Mouse (Mus musculus): Measurements from ENCODE around the gene Prss16. TPM values are rescaled to one million over a fixed set of nuclear protein-coding genes. Genes with fewer than 3 reads are reported as not detected.

The Prss16 gene
- total RNA-seq, 1 experiment from 2014 or later, result not detected

DNA sequence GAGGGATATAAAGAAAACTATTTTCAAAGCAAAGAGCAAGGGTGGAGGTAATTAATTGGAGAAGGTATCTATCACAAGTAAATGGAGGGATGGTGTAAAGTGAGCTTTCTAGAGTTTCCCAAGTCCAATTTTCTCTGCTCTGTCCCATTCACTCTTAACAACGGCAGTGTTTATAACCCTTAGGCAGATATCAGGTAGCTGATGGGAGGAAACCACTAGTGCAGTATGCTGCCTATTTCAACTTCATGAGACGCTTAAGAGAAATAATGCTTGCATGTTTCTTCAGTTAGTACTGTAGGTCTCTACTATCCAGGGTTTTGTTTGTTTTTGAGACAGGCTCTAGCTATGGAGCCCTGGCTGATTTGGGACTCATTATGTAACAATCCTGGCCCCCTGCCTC is 27.9 kb upstream of the Prss16 start:
- ATAC-seq (replicated peaks; ENCODE audit: insufficient number of reproducible peaks, low FRiP score, low TSS enrichment, poor library complexity, severe bottlenecking), result no peak

DNA sequence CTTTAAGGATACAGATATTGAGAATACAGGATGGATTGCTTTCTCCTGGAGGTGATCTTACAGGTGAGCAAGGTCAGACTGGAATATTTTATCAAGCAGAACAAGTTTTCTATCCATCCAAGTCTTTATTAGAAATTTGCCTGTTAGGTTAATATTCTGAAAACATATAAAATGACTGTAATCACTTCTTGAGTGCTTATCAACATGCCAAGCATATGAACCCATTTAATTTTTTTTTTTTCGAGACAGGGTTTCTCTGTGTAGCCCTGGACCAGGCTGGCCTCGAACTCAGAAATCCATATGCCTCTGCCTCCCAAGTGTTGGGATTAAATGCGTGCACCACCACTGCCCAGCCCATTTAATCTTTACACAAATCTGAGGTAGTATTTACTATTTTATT is 27.4 kb upstream of the Prss16 start:
- ATAC-seq (replicated peaks; ENCODE audit: insufficient number of reproducible peaks, low FRiP score, low TSS enrichment, poor library complexity, severe bottlenecking), result no peak

DNA sequence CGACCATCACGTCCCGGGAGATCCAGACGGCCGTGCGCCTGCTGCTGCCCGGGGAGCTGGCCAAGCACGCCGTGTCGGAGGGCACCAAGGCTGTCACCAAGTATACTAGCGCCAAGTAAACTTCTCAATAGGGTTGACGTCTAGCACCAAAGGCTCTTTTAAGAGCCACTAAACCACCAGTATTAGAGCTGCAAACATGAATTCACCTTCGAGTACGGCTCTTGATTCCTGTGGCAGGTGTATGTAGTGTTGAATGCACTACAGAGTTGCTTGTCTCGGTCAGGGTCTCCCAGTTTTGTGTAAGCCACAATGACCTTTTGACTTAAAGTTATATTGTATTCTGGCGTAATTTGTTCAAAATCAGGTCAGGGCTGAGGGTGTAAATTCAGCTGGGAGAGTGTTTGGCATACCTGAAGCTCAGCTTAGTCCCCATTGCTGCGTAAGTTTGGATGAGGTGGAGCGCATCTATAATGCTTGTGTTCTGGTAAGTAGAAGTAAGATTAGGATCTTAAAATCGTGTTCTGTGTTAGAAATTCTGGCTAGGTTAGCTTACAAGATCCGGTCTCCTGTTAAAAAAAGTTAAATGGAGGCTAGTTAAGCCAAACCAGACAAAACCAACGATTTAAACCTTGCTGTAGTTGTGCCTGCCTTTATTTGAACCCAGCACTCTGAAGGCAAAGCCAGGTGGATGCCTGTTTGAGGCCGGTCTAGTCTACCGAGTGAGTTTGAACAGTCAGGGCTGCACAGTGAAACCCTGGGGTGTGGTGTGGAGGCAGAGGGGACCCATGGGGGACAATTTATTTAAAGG is 26.8 kb upstream of the Prss16 start:
- no peak for ATAC-seq (replicated peaks; ENCODE audit: insufficient number of reproducible peaks, low FRiP score, low TSS enrichment, poor library complexity, severe bottlenecking)

DNA sequence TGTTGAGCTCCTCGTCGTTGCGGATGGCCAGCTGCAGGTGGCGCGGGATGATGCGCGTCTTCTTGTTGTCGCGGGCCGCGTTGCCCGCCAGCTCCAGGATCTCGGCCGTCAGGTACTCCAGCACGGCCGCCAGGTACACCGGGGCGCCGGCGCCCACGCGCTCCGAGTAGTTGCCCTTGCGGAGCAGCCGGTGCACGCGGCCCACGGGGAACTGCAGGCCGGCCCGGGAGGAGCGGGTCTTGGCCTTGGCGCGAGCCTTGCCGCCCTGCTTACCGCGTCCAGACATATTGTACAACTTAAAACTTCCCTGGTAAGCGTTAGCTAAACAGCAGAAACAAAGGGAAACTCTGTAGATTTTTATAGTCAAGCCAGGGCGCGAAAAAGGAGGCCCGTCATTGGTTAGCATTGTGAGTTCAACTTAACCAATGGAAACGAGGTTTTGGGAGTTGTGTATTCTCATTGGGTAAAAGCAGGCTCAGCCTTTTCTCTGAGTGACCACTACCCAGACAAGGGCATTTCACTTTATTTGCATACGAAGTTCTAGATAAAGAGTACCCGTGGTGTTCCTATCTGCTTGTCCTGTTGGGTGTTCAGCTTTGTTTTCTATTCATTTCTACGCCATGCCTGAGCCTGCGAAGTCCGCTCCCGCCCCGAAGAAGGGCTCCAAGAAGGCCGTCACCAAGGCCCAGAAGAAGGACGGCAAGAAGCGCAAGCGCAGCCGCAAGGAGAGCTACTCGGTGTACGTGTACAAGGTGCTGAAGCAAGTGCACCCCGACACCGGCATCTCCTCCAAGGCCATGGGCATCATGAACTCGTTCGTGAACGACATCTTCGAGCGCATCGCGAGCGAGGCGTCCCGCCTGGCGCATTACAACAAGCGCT is 26.0 kb upstream of the Prss16 start, which contains the start of the genes Hist1h2ah and Hist1h2bk:
Gene Hist1h2ah (minus strand): TSS at position 302 of the 882 bp plus-strand sequence.
Gene Hist1h2bk (plus strand): TSS at position 604 of the 882 bp plus-strand sequence.
- ATAC-seq (replicated peaks; ENCODE audit: insufficient number of reproducible peaks, low FRiP score, low TSS enrichment, poor library complexity, severe bottlenecking), result peak; percentile 99

DNA sequence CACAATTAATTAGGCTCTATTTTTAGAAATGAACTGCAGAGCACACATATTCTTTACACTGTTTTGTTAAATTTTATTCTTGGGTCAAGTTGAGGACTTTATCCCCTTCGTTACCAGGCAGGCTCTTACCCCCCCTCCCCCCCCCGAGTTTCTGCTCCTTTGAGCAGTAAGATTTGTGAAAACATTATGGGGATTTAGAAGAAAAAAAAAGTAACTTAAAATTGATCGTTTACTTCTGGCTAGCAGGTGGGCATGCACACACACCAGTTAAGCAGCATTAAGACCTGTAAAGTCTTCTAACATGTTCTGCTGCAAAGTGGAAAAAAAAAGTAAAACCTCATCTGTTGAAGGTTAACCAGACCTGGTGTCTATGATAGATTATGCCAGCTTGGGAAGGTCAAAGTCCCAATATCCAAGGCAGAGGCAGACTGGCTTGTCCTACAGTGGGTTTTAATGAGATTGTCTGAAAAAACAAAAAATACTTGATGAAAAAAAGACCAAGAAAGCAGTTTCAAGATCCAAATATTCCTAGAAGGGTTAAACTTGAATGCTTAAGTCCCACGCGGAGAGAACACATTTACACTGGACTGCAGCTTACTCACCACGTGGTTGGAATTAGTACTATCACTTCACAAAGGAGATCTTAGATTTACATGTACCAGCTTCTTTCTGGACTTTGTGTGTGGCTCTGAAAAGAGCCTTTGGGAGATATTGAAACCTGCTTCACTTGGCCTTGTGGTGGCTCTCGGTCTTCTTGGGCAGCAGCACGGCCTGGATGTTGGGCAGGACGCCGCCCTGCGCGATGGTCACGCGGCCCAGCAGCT is 25.1 kb upstream of the Prss16 start:
- ATAC-seq (replicated peaks; ENCODE audit: insufficient number of reproducible peaks, low FRiP score, low TSS enrichment, poor library complexity, severe bottlenecking), result no peak

DNA sequence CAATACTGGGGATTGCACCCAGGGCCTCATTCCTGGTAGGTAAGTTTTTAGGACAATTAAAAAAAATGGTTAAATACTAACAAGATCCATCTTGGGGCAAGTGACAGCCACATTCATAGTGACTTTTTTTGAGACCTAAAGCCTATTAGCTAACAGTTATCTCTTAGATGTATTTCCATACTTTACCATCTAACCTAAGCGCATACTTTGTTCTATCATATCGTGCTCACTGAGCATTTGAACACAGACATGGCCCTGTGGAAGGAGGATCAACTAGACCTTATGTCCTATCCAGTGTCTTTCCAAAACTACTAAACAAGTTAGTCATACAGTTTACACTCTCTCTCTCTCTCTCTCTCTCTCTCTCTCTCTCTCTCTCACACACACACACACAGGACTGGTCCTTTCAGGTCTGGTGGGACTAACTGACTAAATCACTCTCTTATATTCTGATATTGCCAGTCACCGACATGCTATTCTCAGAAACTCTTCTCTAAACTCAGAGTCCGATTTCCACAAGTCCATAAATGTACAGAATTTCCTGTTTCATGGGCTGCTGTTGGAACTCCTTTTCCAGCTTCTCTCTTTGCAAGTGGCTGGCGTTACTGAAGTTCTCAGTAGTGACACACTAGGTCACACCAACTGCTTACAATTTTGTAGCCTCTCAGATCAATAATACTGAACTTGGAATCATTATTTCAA is 24.4 kb upstream of the Prss16 start:
- no peak for ATAC-seq (replicated peaks; ENCODE audit: insufficient number of reproducible peaks, low FRiP score, low TSS enrichment, poor library complexity, severe bottlenecking)

DNA sequence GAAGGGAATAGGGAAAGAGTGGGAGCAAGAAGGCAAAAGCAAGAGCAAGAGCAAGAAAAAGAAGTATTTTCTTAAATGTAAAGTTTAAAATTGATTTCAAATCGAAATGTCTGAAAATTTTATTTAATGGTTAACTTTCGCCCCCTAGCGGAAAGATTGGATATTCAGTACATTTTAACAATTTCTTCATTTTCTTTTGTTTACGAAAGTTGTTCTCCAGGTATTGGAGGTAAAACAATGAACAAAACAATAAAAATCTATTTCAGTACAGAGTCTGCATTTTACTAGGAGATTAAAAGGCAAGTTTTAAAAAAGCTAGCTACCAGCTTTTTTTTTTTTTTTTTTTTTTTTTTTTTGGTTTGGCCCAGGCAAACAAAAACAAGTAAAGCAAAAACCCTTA is 21.0 kb upstream of the Prss16 start:
- ATAC-seq (replicated peaks; ENCODE audit: insufficient number of reproducible peaks, low FRiP score, low TSS enrichment, poor library complexity, severe bottlenecking), result no peak

DNA sequence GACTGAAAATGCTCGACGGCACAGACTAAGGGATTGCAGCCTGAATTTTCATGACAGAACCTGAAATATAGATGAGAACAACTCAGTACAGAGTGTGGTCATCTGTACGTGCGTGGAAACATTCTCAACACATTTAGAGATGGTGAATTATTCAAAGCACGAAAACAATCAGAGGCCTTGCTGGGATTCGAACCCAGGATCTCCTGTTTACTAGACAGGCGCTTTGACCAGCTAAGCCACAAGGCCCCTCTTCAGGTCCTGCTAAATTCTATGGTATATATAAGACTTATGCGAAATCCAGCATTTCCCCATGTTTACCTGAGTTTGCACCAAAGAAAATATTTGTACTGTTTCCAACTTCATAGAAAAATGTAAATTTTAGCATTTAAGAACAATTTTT is 20.4 kb upstream of the Prss16 start:
- no peak for ATAC-seq (replicated peaks; ENCODE audit: insufficient number of reproducible peaks, low FRiP score, low TSS enrichment, poor library complexity, severe bottlenecking)

DNA sequence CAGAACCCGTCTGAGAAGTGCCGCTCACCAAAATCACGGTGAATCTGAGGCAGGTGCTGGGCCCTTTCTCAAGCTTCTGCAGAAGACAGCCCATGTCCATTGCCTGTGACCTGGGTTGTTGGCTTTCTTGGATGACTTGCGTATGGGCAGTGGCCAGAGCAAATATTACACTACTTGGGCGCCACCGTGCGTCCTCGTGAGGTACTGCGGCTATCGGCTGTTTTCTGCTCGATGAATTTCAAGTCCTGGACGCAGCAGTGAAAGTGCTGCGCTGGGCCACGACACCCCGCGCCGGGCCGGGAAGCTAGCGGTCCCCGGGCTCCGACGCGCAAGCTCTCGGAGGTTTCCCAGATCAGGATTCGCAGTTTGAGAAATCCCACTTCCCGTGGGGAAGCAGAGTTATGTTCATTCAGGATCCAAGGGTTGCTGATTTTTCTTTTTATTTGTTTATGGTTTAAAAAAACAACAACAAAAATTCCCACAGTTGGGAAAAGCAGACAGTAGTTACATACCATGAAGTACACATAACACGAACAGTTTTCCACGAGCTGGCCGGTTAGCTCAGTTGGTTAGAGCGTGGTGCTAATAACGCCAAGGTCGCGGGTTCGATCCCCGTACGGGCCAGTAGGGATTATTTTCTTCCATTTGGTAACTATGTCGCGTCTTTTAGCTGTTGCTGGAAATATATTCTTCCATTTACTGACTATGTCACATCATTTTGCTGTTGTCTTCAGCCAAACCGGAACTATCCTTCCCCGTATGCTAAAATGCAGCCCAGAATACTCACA is 19.3 kb upstream of the Prss16 start:
- ATAC-seq (replicated peaks; ENCODE audit: insufficient number of reproducible peaks, low FRiP score, low TSS enrichment, poor library complexity, severe bottlenecking), result peak; percentile 89

DNA sequence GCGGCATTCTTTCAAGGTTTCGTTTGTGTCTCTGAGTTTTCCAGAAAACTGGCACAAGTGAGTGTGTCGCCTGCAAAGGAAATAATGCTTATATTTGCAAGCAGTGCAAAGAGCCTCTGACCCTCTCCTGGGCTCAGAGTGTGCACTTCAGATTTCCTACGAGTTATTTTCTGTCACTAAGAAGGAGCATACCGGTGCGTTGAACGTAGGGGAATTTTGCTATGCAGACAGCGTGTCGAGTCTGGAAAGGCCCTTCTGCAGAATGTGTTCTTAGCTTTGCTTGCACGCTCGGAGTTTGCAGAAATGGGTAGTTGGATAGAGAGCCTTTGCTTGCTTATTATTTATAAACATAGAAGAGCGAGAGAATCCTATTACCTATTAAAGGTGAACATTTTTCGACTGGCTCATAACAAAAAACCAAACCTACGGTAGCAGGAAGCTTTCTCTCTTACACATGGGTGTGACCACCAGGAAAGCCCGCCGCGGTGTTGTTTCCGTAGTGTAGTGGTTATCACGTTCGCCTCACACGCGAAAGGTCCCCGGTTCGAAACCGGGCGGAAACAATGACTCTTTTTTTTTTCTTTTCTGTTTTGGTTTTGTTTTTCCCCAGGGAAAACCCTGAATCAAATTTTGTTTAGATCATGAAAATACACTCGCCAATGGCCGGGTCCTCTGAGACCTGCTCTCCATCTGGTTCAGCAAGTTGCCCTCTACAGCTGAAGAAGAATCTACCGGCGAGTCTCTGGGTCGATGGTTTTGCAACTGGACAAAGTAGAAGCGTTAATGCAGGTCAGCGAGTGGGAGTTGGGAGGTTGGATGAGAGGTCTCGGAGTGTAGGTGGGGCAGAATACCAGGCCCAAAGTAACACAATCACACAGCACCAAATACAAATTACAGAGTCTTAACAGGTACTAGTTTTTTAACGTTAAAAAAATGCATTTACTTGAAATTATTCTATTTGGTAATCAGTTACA is 16.8 kb upstream of the Prss16 start:
- ATAC-seq (replicated peaks; ENCODE audit: insufficient number of reproducible peaks, low FRiP score, low TSS enrichment, poor library complexity, severe bottlenecking), result no peak; the same call in 1 of the 2 replicates

DNA sequence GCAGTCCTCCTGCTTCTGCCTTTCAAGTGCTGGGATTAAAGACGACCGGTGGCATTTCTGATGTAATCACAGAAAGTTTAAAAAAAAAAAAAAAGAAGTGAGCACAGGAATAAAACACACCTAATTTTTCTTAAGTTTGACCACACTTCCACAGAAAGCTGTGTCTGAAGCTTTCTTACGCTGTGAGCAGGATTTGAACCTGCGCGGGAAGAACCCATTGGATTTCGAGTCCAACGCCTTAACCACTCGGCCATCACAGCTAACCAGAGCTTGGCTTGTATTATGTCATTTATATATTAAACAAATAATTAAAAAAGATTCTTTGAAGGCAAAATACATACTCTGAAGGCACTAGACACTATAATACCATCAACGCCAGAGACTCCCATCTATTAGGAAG is 12.7 kb upstream of the Prss16 start:
- peak; percentile 78 for ATAC-seq (replicated peaks; ENCODE audit: insufficient number of reproducible peaks, low FRiP score, low TSS enrichment, poor library complexity, severe bottlenecking)

DNA sequence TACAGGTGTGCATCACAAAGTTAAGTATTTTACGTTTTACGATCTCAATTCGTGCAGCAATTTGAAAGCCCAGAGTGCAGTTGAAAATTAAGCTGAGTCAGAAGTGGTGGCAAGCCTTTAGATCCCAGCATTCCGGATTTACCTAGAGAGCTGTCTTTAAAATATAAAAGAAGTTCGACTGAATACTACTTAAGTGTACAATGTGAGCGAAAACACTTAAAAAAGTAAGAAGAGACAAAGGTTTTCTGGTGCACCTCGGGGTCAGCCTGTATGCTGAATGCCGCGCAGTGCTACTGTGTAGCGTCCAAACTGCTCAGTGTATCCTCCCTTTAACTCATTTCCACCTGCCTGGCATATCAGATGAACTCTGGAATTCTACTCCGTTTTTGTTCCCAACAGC is 12.0 kb upstream of the Prss16 start:
- no peak for ATAC-seq (replicated peaks; ENCODE audit: insufficient number of reproducible peaks, low FRiP score, low TSS enrichment, poor library complexity, severe bottlenecking)

DNA sequence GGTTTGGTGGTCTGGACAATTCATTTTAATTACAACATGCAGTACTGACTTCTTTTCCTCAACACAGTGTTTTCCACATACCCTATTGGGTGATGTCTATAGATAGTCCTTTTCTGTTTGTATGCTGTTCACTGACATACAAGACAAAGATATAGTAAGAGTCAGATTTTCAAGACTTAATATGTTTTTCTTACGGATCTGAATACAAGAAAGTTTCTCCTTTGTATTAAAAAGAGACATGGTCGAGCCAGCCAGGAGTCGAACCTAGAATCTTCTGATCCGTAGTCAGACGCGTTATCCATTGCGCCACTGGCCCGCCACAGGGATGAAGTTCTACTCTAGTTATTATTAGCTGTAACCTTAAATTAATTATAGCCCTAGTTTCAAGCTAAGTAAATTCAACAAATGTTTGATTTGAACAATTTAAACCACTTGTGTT is 11.4 kb upstream of the Prss16 start:
- ATAC-seq (replicated peaks; ENCODE audit: insufficient number of reproducible peaks, low FRiP score, low TSS enrichment, poor library complexity, severe bottlenecking), result 0 out of 2 replicates have a peak, but pooled peaks have one; percentile 33

DNA sequence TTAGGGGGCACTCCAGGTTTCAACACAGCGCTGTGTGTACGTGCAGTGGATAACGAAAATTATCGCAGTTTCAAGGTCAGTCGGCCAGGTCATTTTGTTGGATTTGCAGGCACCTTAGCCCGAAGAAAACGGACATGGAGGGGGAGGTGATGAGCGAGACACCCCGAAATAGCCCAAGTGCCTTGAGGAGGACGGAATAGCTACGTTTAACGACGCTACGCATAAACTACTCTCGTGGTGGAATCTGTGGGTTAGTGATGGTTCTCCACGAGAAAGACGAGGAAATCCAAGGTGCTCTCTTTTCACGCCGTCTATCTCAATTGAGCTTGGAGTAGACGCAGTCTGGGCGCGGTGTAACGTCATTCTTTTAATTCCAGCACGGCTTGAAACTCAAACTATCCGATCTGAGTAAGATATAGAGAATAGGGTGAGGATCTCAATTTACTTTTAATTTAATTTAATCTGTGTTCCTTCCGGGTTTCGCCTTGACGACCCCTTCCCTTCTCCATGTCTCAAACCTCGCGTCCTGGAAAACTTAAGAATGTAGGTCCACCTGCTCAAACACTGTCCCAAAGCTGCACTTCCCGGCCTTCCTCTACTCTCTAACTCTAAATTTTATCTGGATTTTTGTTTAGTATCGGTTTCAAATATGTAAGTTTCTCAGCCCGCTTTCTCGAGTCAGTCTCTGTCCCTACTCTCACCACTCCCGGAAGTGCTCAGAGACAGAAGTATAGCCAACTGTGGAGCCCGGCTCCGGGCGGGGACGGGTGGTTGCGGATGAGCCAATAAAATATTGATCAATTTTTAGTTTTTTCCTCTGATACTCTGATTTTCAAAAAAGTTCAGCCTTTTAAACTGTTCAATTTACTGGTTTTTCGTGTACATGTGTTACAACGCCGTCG is 10.6 kb upstream of the Prss16 start:
- ATAC-seq (replicated peaks; ENCODE audit: insufficient number of reproducible peaks, low FRiP score, low TSS enrichment, poor library complexity, severe bottlenecking), result no peak
